Mouse (Mus musculus) liver, embryonic 12.5 days (tissue): ENCODE data around the gene Rec114. TPM values are rescaled to one million over a fixed set of nuclear protein-coding genes. Genes with fewer than 3 reads are reported as not detected.

Source experiments
- ATAC-seq: fragments of 200-750 bp; cut with Nextera tagmentation; 2 replicates; pipeline ENCODE4 v1.8.0; 2017; ENCODE audit warnings: moderate number of reproducible peaks, mild to moderate bottlenecking, moderate library complexity
- H3K27ac ChIP-seq: fragments of 300-500 bp; sonication (generic); 2 replicates; pipeline ENCODE4 v1.5.1; 2016; ENCODE audit warnings: mild to moderate bottlenecking
- H3K27me3 ChIP-seq: fragments of 300-500 bp; sonication (generic); replicated peaks from 2 replicates; pipeline ENCODE4 v1.6.1; 2016; ENCODE audit warnings: mild to moderate bottlenecking, moderate library complexity
- H3K36me3 ChIP-seq: fragments of 300-500 bp; sonication (generic); 2 replicates; pipeline ENCODE4 v1.6.1; 2016; ENCODE audit warnings: mild to moderate bottlenecking, moderate library complexity
- H3K4me1 ChIP-seq: fragments of 300-500 bp; sonication (generic); 2 replicates; pipeline ENCODE4 v1.6.1; 2016
- H3K4me2 ChIP-seq: fragments of 300-500 bp; sonication (generic); 2 replicates; pipeline ENCODE4 v1.6.1; 2016; ENCODE audit warnings: mild to moderate bottlenecking, moderate library complexity
- H3K4me3 ChIP-seq: fragments of 300-500 bp; sonication (generic); 2 replicates; pipeline ENCODE4 v1.5.1; 2016; ENCODE audit warnings: mild to moderate bottlenecking, moderate library complexity
- H3K9ac ChIP-seq: fragments of 300-500 bp; sonication (generic); 2 replicates; pipeline ENCODE4 v1.6.1; 2016; ENCODE audit warnings: mild to moderate bottlenecking, moderate library complexity
- H3K9me3 ChIP-seq: fragments of 300-500 bp; sonication (generic); replicated peaks from 2 replicates; pipeline ENCODE4 v1.6.1; 2016; ENCODE audit warnings: mild to moderate bottlenecking, moderate library complexity
- WGBS: fragments of 180-500 bp; shearing (Covaris S2); methylation state at CpG from one replicate; pipeline ENCODE4 v1.1.7; 2016; ENCODE audit not compliant: insufficient replicate concordance; 5-methylcytosine and 5-hydroxymethylcytosine counted together
- polyA plus RNA-seq: library from polyadenylated mRNA; unstranded; fragments of >200 nt; fragmentation: Nextera tagmentation; extraction: Ambion mirVana; gene quantifications from 2 replicates; pipeline ENCODE4 v1.2.1, GENCODE M21; 2016

Rec114 gene
- polyA plus RNA-seq, 1 experiment from 2014 or later = 23.5 TPM

- ATAC-seq = no peak
Observed at GRCm38 (mm10) chr9:58753606-58754005, 9.8 kb upstream of the Rec114 start.

GRCm38 (mm10) chr9:58748142-58748541 is 4.4 kb upstream of the Rec114 start:
- ATAC-seq = 0 out of 2 replicates have a peak, but pooled peaks have one; percentile 50

More at GRCm38 (mm10) chr9:58753606-58754005, 9.8 kb upstream of the Rec114 start:
- H3K9me3 ChIP-seq = no peaks in the 10 kb centered on the region
- no peaks in the 10 kb centered on the region; the same call in 1 of the 2 replicates for H3K27me3 ChIP-seq
- peaks cover 2% of the 10 kb centered on the region for H3K4me1 ChIP-seq
- H3K36me3 ChIP-seq = no peaks in the 10 kb centered on the region
- no peak overlapping the region for H3K4me3 ChIP-seq
- H3K9ac ChIP-seq = no peak overlapping the region
- 75% methylated on average over 1 of the region's 1 CpGs for WGBS
- H3K27ac ChIP-seq = no peak overlapping the region
- H3K4me2 ChIP-seq = no peak overlapping the region

GRCm38 (mm10) chr9:58747328-58747755 is 3.6 kb upstream of the Rec114 start:
- peaks cover 26% of the 10 kb centered on the region for H3K4me1 ChIP-seq
- no peak overlapping the region for H3K27ac ChIP-seq
- no peaks in the 10 kb centered on the region for H3K27me3 ChIP-seq
- 72% methylated on average over 6 of the region's 6 CpGs for WGBS
- no peak for ATAC-seq
- H3K4me2 ChIP-seq = no peak overlapping the region
- no peak overlapping the region for H3K9ac ChIP-seq
- no peak overlapping the region for H3K4me3 ChIP-seq
- no peaks in the 10 kb centered on the region for H3K36me3 ChIP-seq
- H3K9me3 ChIP-seq = no peaks in the 10 kb centered on the region

More at GRCm38 (mm10) chr9:58748142-58748541, 4.4 kb upstream of the Rec114 start:
- Histone ChIP-seq H3K4me3 (no peak overlapping the region), H3K4me1 (peaks cover 26% of the 10 kb centered on the region), H3K9me3 (no peaks in the 10 kb centered on the region), H3K9ac (no peak overlapping the region), H3K36me3 (no peaks in the 10 kb centered on the region), H3K27me3 (no peaks in the 10 kb centered on the region), H3K4me2 (no peak overlapping the region), H3K27ac (no peak overlapping the region)
- 27% methylated on average over 4 of the region's 4 CpGs for WGBS

GRCm38 (mm10) chr9:58742692-58743091 is 1.1 kb downstream of the Rec114 start:
- no peak overlapping the region for H3K4me2 ChIP-seq
- no peaks in the 10 kb centered on the region for H3K36me3 ChIP-seq
- no peaks in the 10 kb centered on the region for H3K27me3 ChIP-seq
- H3K27ac ChIP-seq = no peak overlapping the region
- no peak overlapping the region for H3K4me3 ChIP-seq
- no peak for ATAC-seq
- H3K4me1 ChIP-seq = peaks cover 16% of the 10 kb centered on the region
- no peak overlapping the region for H3K9ac ChIP-seq
- no peaks in the 10 kb centered on the region for H3K9me3 ChIP-seq
- WGBS = 83% methylated on average over 2 of the region's 2 CpGs

GRCm38 (mm10) chr9:58741369-58741768 is 2.4 kb downstream of the Rec114 start:
- peak overlapping the region; percentile 36 for H3K4me2 ChIP-seq
- no peaks in the 10 kb centered on the region for H3K36me3 ChIP-seq
- H3K27ac ChIP-seq = no peak overlapping the region
- WGBS = 68% methylated on average over 20 of the region's 20 CpGs
- no peaks in the 10 kb centered on the region for H3K9me3 ChIP-seq
- H3K4me1 ChIP-seq = peaks cover 13% of the 10 kb centered on the region
- no peak overlapping the region for H3K9ac ChIP-seq
- no peak; the same call in 1 of the 2 replicates for ATAC-seq
- no peaks in the 10 kb centered on the region for H3K27me3 ChIP-seq
- H3K4me3 ChIP-seq = peak overlapping the region; percentile 5; the same call in 1 of the 2 replicates

GRCm38 (mm10) chr9:58739791-58740190 is 4.0 kb downstream of the Rec114 start:
- 75% methylated on average over 9 of the region's 9 CpGs for WGBS
- no peak overlapping the region for H3K27ac ChIP-seq

GRCm38 (mm10) chr9:58723165-58723564 is 20.6 kb downstream of the Rec114 start:
- Histone ChIP-seq H3K4me2 (no peak overlapping the region), H3K36me3 (no peaks in the 10 kb centered on the region), H3K27ac (no peak overlapping the region), H3K27me3 (no peaks in the 10 kb centered on the region), H3K9me3 (peaks cover 4% of the 10 kb centered on the region; the same call in 1 of the 2 replicates), H3K4me3 (no peak overlapping the region), H3K4me1 (peaks cover 35% of the 10 kb centered on the region), H3K9ac (no peak overlapping the region)
- 82% methylated on average over 11 of the region's 11 CpGs for WGBS
- no peak for ATAC-seq

More at GRCm38 (mm10) chr9:58739791-58740190, 4.0 kb downstream of the Rec114 start:
- H3K9me3 ChIP-seq = no peaks in the 10 kb centered on the region
- H3K4me3 ChIP-seq = no peak overlapping the region
- H3K9ac ChIP-seq = no peak overlapping the region
- H3K4me2 ChIP-seq = no peak overlapping the region
- no peak for ATAC-seq
- H3K36me3 ChIP-seq = no peaks in the 10 kb centered on the region
- no peaks in the 10 kb centered on the region for H3K27me3 ChIP-seq
- peaks cover 13% of the 10 kb centered on the region for H3K4me1 ChIP-seq

- 71% methylated on average over 5 of the region's 5 CpGs for WGBS
- H3K36me3 ChIP-seq = no peaks in the 10 kb centered on the region
- H3K4me1 ChIP-seq = peaks cover 42% of the 10 kb centered on the region
- H3K4me3 ChIP-seq = no peak overlapping the region
- no peak for ATAC-seq
- H3K27me3 ChIP-seq = no peaks in the 10 kb centered on the region
- H3K27ac ChIP-seq = no peak overlapping the region
- H3K4me2 ChIP-seq = no peak overlapping the region
- H3K9ac ChIP-seq = no peak overlapping the region
- H3K9me3 ChIP-seq = peaks cover 4% of the 10 kb centered on the region; the same call in 1 of the 2 replicates
Observed at GRCm38 (mm10) chr9:58722151-58722550, 21.6 kb downstream of the Rec114 start.

- no peak overlapping the region for H3K4me3 ChIP-seq
- WGBS = 46% methylated on average over 7 of the region's 7 CpGs
- H3K4me2 ChIP-seq = no peak overlapping the region
- H3K9ac ChIP-seq = no peak overlapping the region
- no peaks in the 10 kb centered on the region for H3K36me3 ChIP-seq
- H3K9me3 ChIP-seq = peaks cover 2% of the 10 kb centered on the region; the same call in 1 of the 2 replicates
- peaks cover 49% of the 10 kb centered on the region for H3K4me1 ChIP-seq
- H3K27ac ChIP-seq = no peak overlapping the region
- no peak for ATAC-seq
- no peaks in the 10 kb centered on the region for H3K27me3 ChIP-seq
Observed at GRCm38 (mm10) chr9:58721021-58721420, 22.7 kb downstream of the Rec114 start.

GRCm38 (mm10) chr9:58720167-58720566 is 23.6 kb downstream of the Rec114 start:
- 36% methylated on average over 4 of the region's 4 CpGs for WGBS

GRCm38 (mm10) chr9:58719471-58719870 is 24.3 kb downstream of the Rec114 start:
- no peak overlapping the region for H3K9ac ChIP-seq
- peak overlapping the region; percentile 40; the same call in 1 of the 2 replicates for H3K4me2 ChIP-seq

More at GRCm38 (mm10) chr9:58720167-58720566, 23.6 kb downstream of the Rec114 start:
- no peak overlapping the region for H3K4me3 ChIP-seq
- no peaks in the 10 kb centered on the region for H3K9me3 ChIP-seq
- H3K27ac ChIP-seq = no peak overlapping the region
- no peaks in the 10 kb centered on the region for H3K27me3 ChIP-seq
- ATAC-seq = no peak
- peaks cover 49% of the 10 kb centered on the region for H3K4me1 ChIP-seq
- H3K4me2 ChIP-seq = no peak overlapping the region
- H3K36me3 ChIP-seq = no peaks in the 10 kb centered on the region
- H3K9ac ChIP-seq = no peak overlapping the region

GRCm38 (mm10) chr9:58718964-58719363 is 24.8 kb downstream of the Rec114 start:
- Histone ChIP-seq H3K9ac (0 out of 2 replicates have a peak overlapping the region, but pooled peaks have one; percentile 41), H3K27me3 (no peaks in the 10 kb centered on the region), H3K4me1 (peaks cover 49% of the 10 kb centered on the region), H3K27ac (peak overlapping the region; percentile 58; the same call in 1 of the 2 replicates), H3K36me3 (no peaks in the 10 kb centered on the region), H3K4me3 (no peak overlapping the region), H3K9me3 (no peaks in the 10 kb centered on the region), H3K4me2 (peak overlapping the region; percentile 40)
- 16% methylated on average over 3 of the region's 3 CpGs for WGBS
- peak; percentile 80 for ATAC-seq

More at GRCm38 (mm10) chr9:58719471-58719870, 24.3 kb downstream of the Rec114 start:
- Histone ChIP-seq H3K4me3 (no peak overlapping the region), H3K27me3 (no peaks in the 10 kb centered on the region), H3K9me3 (no peaks in the 10 kb centered on the region), H3K4me1 (peaks cover 49% of the 10 kb centered on the region), H3K36me3 (no peaks in the 10 kb centered on the region), H3K27ac (0 out of 2 replicates have a peak overlapping the region, but pooled peaks have one; percentile 58)
- WGBS = 47% methylated on average over 5 of the region's 5 CpGs
- 0 out of 2 replicates have a peak, but pooled peaks have one; percentile 36 for ATAC-seq
